Mouse (Mus musculus): Measurements from ENCODE around the gene Tmem196. TPM values are rescaled to one million over a fixed set of nuclear protein-coding genes. Genes with fewer than 3 reads are reported as not detected.
"Not testable (repeated sequence)": the region's sequence is repeated elsewhere in the genome, so short reads cannot be mapped to it uniquely, and the experiment has no call there.

Gene Tmem196
- polyA plus RNA-seq, 1 experiment from 2014 or later = 1.8 TPM

- no peaks in the 10 kb centered on the region for H3K27me3 ChIP-seq (replicated peaks; ENCODE audit: control insufficient read depth, insufficient read depth, low read length)
- H3K36me3 ChIP-seq (ENCODE audit: control insufficient read depth, insufficient read depth, low read length) = no peaks in the 10 kb centered on the region
- no peak overlapping the region for H3K4me3 ChIP-seq (ENCODE audit: low read length)
- H3K4me1 ChIP-seq (ENCODE audit: control insufficient read depth, insufficient read depth, low read length) = no peaks in the 10 kb centered on the region
- no peaks in the 10 kb centered on the region for H3K9me3 ChIP-seq (ENCODE audit: control insufficient read depth, low read length)
- no peak overlapping the region for H3K9ac ChIP-seq (ENCODE audit: low read depth, low read length)
- no peak overlapping the region for H3K4me2 ChIP-seq (ENCODE audit: low read depth, low read length)
- ATAC-seq = no peak
- WGBS = 56% methylated on average over 1 of the region's 1 CpGs
- no peak overlapping the region for H3K27ac ChIP-seq (ENCODE audit: low read length)
Measured at GRCm38 (mm10) chr12:120015201-120015600, 69.6 kb downstream of the Tmem196 start.

- not testable (repeated sequence) for H3K36me3 ChIP-seq (ENCODE audit: control insufficient read depth, insufficient read depth, low read length); H3K27me3 ChIP-seq (replicated peaks; ENCODE audit: control insufficient read depth, insufficient read depth, low read length); H3K9me3 ChIP-seq (ENCODE audit: control insufficient read depth, low read length); H3K9ac ChIP-seq (ENCODE audit: low read depth, low read length); H3K27ac ChIP-seq (ENCODE audit: low read length); H3K4me2 ChIP-seq (ENCODE audit: low read depth, low read length); H3K4me3 ChIP-seq (ENCODE audit: low read length); H3K4me1 ChIP-seq (ENCODE audit: control insufficient read depth, insufficient read depth, low read length); ATAC-seq
- 83% methylated on average over 15 of the region's 15 CpGs for WGBS
Measured at GRCm38 (mm10) chr12:120028089-120028959, 82.7 kb downstream of the Tmem196 start.

Data from intestine, embryonic 16.5 days (tissue).